Mouse (Mus musculus) yolk sac, embryonic 10.5 days (tissue): ENCODE measurements at regions not wholly inside any gene's neighbourhood (a gene's known extent, or its start where the extent isn't known, plus 50 kb on each side); places are given as distances from the start of the nearest gene placed in this dataset.

Experiments
- DNase-seq: peaks from one replicate; pipeline ENCODE4 v3.0.0-alpha.2; 2017; ENCODE audit warnings: low spot score

DNA sequence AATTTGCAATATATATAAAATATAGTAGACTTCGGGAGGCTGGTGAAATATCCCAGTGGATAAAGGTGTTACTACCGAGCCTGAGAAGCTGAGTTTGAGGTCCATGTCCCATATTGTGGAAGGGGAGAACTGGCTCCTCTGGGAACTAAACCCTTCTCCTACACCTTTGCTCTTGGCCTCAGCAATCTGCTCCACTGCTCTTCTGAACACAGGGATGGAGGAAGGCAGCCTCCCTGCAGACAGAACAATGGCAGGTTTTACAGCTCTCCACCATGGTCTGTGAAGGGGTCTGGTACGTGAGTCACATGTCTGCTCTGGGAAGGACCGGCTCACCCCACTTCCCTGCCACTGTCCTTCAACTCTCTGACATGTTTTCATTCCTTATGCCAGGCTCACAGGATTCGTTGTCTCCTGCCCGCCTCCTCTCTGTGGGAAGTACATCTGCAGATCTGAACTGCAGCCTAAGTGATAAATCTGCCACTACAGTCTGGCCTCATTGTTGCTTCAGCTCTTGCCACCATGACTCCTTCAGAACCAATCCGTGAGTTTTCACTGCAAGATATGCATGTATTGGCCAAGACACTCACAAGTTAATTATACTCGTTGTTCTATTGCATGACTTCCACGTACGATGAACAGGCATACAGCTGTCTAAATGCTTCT is 220.0 kb upstream of the Gm9767 start:
- peak; percentile 2 for DNase-seq

DNA sequence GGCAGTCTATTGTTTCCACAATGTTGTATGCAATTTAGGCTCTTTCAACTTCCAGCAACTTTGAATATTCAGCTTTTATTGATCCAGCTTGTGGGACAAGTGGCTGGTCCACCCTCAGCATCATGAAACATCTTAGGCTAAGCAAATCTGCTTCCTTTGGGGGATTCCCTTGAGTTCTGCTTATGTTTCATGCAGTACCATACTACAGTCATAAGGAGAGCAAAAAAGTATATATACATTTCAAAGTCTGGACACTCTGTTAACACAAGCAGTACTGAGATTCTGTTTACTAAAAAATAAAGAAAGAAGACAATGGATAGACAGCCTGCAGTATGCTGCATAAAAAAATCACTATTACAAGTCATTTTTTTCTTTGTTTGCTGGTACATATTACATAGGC is 233.7 kb upstream of the Gm9767 start:
- DNase-seq: no peak

DNA sequence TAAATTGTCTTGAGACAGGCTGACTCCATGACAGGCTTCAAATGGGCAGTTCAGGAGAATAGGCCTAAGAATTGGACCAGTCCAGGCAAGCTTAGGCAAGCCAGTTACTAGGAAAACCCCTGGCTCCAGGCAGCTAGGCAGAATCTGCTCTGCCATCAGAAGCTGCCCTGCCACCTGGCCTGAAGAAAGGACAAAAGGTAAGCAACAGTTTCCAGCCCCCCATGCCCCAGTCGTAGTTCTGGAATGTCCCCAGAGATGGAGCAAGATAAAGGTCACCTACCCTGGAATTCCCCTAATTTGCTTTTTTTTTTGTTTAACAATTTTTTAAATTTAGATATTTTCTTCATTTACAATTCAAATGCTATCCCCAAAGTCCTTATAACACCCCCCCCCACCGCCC is 248.8 kb upstream of the Gm9767 start:
- no peak for DNase-seq

DNA sequence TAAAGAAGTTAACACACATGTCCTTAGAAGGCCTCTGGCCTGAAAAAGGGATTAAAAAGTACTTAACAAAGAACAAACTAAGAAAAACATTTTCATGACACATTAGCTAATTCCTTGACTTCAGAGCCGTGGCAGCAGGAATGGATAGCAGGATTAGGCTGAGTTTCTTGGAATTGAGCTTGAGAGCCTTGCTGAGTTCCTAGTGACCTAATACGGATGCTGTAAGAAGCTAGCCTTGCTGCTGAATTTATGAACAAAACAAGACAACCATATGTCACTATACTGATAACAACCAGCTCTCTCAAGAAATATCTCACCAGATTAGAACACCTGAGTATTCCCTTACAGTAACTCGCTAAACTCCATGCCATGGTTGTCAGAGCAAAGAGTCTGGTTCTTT is 268.2 kb upstream of the Smlr1 start:
- DNase-seq: no peak

DNA sequence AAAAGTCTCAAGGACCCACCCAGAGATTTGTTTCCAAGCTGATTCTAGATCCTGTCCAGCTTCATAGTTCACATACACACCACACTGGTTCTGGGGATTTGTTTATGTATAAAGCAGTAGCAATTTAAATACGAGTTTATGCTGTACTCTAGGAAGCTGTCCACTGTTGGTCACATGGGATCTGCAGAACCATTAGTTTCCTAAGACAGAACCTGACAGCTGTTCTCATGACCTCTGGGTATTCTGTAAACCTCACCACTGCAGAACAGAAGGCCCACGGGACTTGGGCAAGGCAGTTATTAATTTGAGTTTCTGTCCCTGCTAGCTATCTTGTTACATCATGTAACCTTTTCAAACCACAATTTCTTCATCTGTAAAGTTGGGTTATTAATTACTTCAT is 265.4 kb upstream of the Smlr1 start:
- no peak for DNase-seq

DNA sequence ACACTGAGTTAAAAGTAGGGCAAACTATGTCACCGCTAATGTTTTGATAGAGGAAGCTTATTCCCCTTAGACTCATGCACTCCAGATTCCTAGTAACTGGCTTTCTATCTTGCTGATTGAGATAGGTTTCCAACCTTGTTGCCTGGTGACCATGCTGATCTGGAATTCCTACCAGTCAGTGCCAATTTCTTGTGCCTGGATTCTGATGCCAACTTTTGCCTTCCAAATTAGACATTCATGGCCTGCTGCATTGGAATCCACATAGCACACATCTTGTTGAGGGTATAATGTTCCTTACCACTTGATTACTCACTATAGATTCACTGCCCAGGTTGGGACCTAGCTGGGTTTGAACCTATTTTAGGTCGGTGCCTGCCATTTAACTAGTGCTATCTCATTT is 262.8 kb upstream of the Smlr1 start:
- no peak for DNase-seq

DNA sequence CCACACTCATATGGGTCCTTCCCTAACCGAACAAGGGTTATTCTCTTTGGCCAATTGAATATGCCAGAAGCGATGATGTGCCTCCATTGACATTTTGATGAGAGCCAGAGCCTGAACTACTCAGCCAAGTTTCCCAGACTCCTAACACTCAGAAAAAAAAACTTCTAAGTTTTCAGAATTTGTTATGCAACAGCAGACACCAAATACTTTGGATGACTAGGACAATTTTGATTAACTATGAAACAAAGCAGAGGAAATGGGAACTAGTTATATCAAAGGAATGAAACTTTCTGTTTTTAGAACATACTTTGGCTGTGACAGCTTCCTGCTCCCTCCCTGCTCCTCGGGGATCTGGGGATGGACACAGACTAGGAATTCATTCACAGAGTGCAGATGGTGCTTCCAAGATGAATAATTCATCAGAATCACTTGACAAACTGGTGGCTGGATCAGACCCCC is 254.3 kb upstream of the Smlr1 start:
- no peak for DNase-seq

DNA sequence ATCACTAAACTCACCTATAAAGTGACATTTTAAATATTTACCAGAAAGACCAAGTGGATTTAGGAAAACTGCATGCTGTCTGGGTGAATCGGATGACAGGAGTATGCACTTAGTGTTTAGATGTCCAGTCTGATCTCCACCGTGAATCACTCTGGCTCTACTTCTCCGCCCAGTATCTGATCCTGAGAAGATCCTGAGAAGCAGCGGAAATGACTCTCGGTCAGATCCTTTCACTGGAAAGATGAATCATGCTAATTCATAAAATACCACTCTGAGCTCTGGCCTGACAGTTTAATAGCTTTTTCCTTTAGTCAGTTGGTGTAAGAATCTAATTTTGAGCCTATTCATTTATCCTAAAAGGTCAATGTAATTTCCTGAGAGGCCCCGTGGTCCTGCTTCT is 252.6 kb upstream of the Smlr1 start:
- DNase-seq: no peak

DNA sequence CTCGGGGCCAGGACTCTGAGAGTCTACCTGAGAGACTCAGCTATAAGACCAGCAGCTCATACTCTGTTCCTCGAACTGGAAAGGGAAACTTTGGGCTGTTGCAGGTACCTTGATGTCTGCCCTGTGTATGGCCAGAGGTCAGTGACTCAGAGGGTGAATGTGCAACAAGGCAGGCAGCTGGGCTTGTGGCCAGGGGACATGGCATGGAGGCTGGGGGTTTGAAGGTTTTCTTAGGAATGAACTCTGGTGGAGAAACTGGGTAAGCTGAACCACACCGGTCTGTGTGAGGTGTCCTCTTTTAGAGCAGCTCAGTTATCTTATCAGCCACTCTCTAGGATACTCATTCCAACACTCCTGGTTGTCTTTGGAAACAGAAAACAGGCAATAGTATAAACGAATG is 251.9 kb upstream of the Smlr1 start:
- no peak for DNase-seq

DNA sequence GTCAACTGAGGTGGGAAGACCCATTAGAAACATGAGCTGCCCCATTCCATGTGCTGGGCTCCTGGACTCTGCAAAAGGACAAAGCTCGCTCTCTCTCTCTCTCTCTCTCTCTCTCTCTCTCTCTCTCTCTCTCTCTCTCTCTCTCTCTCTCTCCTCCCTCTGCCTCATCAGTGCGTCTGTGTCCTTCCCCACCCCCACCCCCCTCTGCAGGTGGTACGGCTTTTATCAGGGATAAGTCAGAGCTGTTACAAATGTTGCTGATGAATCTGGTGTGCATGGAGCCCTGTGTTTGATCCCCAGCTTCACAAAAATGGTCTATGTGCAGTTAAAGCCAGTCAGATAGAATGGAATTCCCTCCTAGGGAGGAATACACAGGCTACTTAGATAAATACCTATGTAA is 247.8 kb upstream of the Smlr1 start:
- no peak for DNase-seq

DNA sequence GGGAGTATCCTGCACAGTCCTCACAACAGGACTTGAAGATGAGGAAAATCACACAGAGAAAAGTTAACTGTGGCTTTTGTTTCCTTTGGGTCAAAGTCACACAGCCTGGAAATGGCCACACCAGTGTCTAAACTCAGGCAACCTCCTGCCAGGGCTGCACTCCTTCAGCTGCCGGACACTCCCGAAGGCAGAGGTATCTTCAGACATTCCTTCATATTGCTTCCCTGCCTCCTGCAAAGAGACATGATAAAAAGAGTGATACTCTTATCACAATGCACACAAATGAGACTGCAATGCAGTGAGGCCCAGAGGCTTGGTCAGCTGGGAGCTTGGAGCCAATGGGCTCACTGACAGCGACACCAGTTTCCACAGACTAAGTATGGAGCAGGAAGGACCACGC is 243.4 kb upstream of the Smlr1 start:
- no peak for DNase-seq

DNA sequence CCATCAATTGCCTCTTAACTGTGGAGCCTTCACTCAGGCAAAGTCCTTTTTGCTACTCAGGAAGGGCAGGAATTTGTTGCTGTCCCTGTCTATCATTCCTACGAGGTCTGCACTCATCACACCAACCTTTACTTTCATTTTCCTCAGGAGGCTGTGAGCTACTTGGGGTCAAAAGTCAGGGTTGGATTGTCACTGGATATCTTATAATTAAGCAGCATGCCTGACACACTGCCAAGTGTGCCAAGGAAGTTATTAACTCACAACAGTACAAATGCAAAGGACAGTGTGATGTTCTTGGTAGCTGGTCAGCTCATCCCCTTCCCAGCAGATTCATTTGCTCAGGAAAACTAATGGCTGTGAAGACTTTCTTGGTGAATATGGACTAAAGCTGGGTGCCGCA is 241.7 kb upstream of the Smlr1 start:
- DNase-seq: no peak

DNA sequence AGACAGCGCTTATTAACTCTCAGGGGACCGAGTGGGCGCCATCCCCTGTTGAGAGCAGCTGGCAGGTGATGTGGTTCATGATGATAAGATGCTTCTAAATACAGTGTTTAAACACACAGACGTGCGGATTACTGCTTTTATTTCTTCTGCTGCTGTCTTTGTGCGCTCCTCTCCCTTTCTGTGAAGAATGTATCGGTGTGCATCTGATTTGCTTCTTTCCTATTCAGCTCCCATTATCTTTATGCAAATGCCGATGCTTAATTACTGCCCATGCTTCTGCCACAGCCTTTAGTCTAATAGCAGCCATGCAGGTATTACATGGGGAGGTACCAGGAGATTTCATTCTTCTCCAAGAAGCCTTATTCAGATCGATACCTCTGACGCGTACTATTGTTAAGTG is 240.6 kb upstream of the Smlr1 start:
- DNase-seq: no peak

DNA sequence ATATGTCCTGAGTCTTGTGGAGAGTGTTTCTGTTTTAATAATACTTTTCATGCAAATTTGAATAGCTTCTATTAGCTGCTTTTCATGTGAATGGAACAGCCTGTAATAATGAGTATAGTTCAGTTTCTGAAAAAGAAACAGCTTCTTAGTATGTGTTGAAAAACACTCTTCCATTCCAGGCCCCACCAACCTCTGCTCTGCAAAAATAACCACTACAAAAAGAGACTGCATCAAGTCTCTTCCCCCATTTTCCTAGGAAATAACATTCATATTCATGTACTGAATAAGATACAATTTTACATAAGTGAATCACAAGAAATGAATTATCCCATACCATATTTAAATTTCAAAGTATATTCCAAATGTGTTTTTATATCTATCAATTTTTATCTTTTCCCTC is 234.0 kb upstream of the Smlr1 start:
- no peak for DNase-seq

DNA sequence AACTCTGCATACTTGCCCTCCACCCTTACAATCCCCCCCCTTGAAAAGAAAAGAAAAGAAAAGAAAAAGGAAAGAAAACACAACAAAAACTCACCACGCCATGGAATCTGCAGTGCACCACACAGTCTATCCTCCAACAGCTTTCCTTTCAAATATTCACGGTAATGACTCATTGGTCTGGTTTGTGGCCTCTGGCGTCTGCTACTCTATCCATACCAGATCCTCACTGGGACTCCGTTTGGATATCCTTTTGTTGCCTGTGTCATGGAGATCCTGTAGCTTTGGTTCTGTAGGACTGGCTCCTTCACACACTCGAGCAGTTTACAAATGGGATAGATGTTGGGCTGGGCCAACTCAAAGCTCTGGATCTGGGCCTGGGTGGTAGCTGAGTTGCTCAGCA is 232.4 kb upstream of the Smlr1 start:
- no peak for DNase-seq

DNA sequence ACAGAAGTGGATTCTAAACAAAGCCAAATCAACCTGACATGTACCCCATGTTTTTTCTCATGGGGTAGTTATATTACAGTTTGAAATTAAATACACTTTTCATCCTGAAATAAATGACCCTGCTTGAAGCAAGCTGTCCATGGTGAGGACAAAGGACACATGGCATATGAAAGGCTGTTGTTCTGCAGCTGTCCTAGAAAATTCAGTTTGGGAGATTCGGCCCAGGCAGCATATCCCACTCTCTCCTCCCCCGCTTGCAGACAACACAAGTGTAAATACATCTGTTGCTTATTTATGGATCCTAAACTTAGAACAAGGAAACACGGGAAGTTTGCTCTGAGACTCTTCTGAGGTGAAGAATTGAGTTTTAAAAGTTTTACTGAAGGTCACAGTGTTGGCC is 218.2 kb upstream of the Smlr1 start:
- no peak for DNase-seq

DNA sequence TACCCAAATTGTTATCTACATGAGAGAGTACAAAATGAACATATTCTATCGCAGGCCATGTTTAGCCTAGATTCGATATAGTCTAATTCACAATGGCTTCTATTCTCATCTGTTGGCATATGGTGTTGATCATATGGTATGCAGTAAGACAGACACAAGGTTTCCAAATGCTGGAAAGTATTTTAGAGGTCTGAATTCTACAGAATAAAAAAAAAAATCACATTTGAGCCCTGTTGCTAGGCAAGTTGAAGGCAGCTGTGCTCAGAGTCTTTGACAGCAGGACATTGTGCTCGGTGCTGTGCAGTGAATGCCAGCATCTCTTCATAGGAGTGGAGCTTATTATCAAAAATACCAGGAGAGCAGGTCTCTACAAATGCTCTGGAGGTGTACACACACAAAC is 206.6 kb upstream of the Smlr1 start:
- DNase-seq: no peak

DNA sequence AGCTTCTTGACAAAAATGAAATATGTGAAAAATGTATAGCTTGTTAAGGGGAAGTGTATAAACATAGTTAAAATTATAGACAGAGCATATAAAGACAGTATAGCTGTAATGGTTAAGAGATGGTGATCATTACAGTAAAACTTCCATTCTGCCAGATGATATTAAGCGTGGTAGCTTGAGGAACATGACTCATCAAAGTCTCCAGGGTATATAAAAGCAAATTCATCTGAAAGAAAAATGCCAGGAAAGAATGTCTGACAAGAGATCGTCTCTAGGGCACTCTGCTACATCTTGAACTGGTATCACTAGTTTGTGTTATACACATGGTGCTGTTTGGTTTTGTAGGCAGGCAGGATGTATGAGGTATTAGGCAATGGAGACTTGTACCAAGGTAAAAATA is 204.9 kb upstream of the Smlr1 start:
- DNase-seq: no peak

DNA sequence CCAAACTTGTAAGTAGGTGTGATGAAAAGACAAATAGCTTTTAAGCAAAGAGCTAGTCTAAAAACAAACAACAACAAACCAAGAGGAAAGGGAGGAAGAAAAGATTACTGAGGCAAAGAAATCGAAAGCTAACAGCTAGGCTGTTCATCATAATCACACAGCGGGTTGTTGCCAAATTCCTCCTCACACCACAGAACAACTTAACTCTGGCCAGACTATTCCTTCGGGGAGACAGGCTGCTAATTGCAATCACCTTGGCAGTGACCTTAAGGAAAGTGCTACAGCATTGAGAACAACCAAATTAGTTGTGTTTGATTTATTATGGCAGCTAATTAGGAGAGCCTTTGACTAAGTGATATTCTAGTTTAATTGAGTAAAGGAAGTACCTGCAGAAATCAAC is 194.4 kb upstream of the Smlr1 start:
- no peak for DNase-seq

DNA sequence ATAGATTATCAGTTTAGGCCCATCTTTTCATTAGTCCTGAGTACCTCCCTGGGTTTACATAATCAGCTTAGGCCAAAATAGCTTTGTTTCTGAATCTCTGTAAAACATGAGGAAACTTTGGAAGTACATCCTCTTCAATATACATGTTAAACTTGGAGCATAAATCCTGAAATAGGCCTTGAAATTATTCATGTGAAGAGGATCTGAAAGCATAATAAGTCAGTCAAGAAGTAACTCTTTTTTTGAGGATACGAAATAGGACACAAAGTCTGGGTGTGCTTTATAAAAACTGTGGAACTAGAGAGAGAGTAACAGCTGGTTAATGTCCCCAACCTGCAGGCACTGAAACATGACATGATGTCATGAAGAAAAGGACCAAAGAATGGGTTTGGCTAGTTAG is 187.9 kb upstream of the Smlr1 start:
- DNase-seq: no peak

DNA sequence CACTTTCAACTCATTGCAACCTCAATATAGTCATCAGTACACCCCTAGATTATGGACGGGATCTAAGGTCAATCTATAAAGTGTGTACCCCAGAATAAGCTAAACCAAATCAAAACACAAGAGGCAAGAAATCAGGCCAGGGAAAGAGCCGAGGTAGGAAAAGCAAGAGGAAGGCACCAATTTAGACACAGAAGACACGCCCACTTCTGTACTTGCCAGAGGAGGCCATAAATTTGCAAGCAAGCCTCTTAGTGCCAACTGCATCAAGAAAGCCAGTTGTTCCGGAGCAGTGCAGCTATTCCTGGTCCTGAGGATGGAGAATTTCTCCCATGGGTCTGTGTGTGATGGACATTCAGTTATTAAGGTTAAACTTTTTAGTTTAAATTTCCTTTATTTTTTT is 179.7 kb upstream of the Smlr1 start:
- DNase-seq: no peak

DNA sequence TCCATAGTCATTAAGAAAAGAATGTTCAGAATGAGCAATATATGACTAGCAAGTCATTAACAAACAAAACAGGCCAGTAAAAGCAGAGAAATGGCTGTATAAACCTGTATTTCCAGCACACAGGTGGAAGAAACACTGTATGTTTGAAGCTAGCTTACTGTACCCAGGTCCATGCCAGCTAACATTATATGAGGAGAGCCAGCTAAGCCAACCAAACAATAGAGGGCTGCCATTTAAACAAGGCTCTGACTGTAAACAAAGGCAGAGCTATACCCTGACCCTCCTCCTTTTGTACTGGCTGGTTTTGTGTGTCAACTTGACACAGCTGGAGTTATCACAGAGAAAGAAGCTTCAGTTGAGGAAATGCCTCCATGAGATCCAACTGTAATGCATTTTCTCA is 178.6 kb upstream of the Smlr1 start:
- no peak for DNase-seq

DNA sequence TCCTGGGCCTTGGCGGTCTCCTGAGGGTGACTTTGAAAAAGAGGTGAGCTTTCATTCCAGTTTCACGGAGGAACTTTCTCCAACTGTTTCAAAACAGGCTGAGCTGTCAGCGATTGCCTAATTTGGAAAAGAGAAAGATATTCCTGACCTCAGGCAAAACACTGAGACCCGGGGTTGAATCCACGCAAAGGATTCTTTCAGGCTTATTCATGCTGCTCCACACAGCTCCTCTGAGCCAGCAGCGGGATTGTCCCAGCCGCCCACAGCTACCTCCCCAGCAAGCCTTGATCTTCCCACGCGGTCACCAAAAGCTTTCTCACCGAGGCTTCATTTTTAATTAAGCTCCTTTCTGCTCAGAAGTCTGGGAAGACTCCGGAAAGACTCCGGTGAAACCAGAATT is 178.0 kb upstream of the Smlr1 start:
- no peak for DNase-seq

DNA sequence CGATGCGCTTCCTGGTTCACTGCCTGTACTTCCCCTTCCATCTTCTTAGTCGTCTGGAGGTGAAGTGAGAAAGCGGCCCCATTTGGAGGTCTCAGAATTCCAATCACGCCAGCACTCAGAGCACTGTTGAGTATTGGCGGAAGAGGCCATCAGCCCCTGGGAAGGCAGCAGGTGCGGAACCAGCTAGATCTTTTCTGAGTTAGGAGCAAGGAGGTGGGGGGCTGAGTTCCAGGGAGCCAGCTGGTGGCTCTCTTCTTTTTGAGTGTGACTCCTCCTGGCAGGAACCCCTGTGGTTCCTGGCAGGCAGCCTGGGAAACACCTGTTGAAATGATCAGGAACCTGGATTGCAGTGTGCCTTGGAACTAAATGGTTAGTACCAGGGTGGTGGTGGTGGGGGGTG is 171.9 kb upstream of the Smlr1 start:
- DNase-seq: no peak

DNA sequence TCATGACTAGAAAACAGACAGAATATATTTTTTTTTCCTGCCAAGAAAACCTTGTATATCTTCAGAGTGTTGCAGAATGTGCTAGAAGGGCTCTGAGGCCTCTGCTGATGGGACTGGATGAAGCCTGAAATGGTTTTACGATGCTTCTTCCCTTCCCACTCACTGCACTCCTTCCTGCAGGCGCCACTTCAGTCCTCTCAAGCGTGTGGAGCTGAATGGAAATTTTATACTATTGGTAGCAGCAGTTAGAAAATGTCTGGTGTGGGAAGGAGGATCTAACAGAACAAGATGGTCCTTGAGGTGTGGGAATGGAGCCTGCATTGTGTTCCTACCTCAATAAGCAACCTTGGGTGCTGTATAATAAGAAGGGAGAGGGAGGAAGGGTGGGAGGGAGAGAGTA is 166.1 kb upstream of the Smlr1 start:
- no peak for DNase-seq
